Mouse (Mus musculus): ENCODE data around the gene Tarm1.

GRCm38 (mm10) chr7:3439984-3440383 is 62.4 kb downstream of the Tarm1 start:
- no peak for TF ChIP-seq MYOD1 (IDR thresholded peaks at IDR 0.05; ENCODE audit: control insufficient read depth, insufficient read length, low read depth)
- TF ChIP-seq USF1 (IDR thresholded peaks at IDR 0.05; ENCODE audit: low read depth): no peak
- TF ChIP-seq MAX (IDR thresholded peaks at IDR 0.05): no peak
- no peak for TF ChIP-seq CTCF (IDR thresholded peaks at IDR 0.05; ENCODE audit: control insufficient read depth, insufficient read depth, insufficient read length)
- no peak for TF ChIP-seq MYOG (IDR thresholded peaks at IDR 0.05; ENCODE audit: control insufficient read depth, extremely low read depth, insufficient read length)
- no peak for TF ChIP-seq CEBPB (IDR thresholded peaks at IDR 0.05; ENCODE audit: low read depth)
